Mouse (Mus musculus) limb, embryonic 14.5 days (tissue): Measurements from ENCODE around the gene Ankmy1. TPM values are rescaled to one million over a fixed set of nuclear protein-coding genes. Genes with fewer than 3 reads are reported as not detected.

Experiments used
- ATAC-seq: fragments of 200-750 bp; cut with Nextera tagmentation; 2 replicates; pipeline ENCODE4 v1.8.0; 2017; ENCODE audit warnings: low read depth, moderate number of reproducible peaks, moderate TSS enrichment; ENCODE audit not compliant: low FRiP score
- DNase-seq: peaks from one replicate; pipeline ENCODE4 v3.0.0-alpha.2; 2015; ENCODE audit warnings: low spot score
- H3K27ac ChIP-seq: fragments of 300-500 bp; sonication (generic); replicated peaks from 2 replicates; pipeline ENCODE4 v1.5.1; 2014; ENCODE audit warnings: low read depth, mild to moderate bottlenecking, low read length, moderate library complexity, mixed read lengths
- H3K27me3 ChIP-seq: fragments of 300-500 bp; sonication (generic); 2 replicates; pipeline ENCODE4 v1.6.1; 2014; ENCODE audit warnings: low read length, mixed read lengths; ENCODE audit not compliant: control insufficient read depth, insufficient read depth
- H3K36me3 ChIP-seq: fragments of 300-500 bp; sonication (generic); 2 replicates; pipeline ENCODE4 v1.6.1; 2014; ENCODE audit warnings: mild to moderate bottlenecking, low read length, moderate library complexity, mixed read lengths; ENCODE audit not compliant: control insufficient read depth, insufficient read depth
- H3K4me1 ChIP-seq: fragments of 300-500 bp; sonication (generic); 2 replicates; pipeline ENCODE4 v1.6.1; 2014; ENCODE audit warnings: antibody characterized with exemption, low read length, mixed read lengths; ENCODE audit not compliant: control insufficient read depth, insufficient read depth
- H3K4me2 ChIP-seq: fragments of 300-500 bp; sonication (generic); replicated peaks from 2 replicates; pipeline ENCODE4 v1.6.1; 2014; ENCODE audit warnings: low read depth, mild to moderate bottlenecking, low read length, moderate library complexity; ENCODE audit not compliant: severe bottlenecking
- H3K4me3 ChIP-seq: fragments of 300-500 bp; sonication (generic); replicated peaks from 2 replicates; pipeline ENCODE4 v1.5.1; 2014; ENCODE audit warnings: low read length
- H3K9ac ChIP-seq: fragments of 300-500 bp; sonication (generic); 2 replicates; pipeline ENCODE4 v1.6.1; 2014; ENCODE audit warnings: mild to moderate bottlenecking, low read depth, low read length, moderate library complexity; ENCODE audit not compliant: severe bottlenecking
- H3K9me3 ChIP-seq: fragments of 300-500 bp; sonication (generic); 2 replicates; pipeline ENCODE4 v1.6.1; 2016; ENCODE audit warnings: low read length; ENCODE audit not compliant: control insufficient read depth
- POLR2A ChIP-seq: fragments of 200-500 bp; IDR thresholded peaks from 2 replicates; pipeline ENCODE4 v1.8.0; 2012; ENCODE audit warnings: inconsistent platforms, mild to moderate bottlenecking, moderate library complexity, borderline replicate concordance; ENCODE audit not compliant: insufficient read depth, insufficient read length; ENCODE audit errors: extremely low read depth
- WGBS: fragments of 180-500 bp; shearing (Covaris S2); extraction: QIAGEN DNeasy Blood & Tissue Kit; methylation state at CpG from one replicate; pipeline ENCODE4 v1.1.7; 2014; 5-methylcytosine and 5-hydroxymethylcytosine counted together
- polyA plus RNA-seq, 2 experiments: library from polyadenylated mRNA; depleted of rRNA in 1 of 2; stranded (reverse) in 1 of 2; unstranded in 1 of 2; fragments of >200 nt; fragmentation: Nextera tagmentation in 1 of 2; extraction: Ambion mirVana in 1 of 2; gene quantifications; 2 replicates each; pipeline versions ENCODE4 v1.2.1 to v1.2.3; 2012 to 2014

Ankmy1 gene
- polyA plus RNA-seq, 2 experiments: 0.37 to 0.38 TPM

DNA sequence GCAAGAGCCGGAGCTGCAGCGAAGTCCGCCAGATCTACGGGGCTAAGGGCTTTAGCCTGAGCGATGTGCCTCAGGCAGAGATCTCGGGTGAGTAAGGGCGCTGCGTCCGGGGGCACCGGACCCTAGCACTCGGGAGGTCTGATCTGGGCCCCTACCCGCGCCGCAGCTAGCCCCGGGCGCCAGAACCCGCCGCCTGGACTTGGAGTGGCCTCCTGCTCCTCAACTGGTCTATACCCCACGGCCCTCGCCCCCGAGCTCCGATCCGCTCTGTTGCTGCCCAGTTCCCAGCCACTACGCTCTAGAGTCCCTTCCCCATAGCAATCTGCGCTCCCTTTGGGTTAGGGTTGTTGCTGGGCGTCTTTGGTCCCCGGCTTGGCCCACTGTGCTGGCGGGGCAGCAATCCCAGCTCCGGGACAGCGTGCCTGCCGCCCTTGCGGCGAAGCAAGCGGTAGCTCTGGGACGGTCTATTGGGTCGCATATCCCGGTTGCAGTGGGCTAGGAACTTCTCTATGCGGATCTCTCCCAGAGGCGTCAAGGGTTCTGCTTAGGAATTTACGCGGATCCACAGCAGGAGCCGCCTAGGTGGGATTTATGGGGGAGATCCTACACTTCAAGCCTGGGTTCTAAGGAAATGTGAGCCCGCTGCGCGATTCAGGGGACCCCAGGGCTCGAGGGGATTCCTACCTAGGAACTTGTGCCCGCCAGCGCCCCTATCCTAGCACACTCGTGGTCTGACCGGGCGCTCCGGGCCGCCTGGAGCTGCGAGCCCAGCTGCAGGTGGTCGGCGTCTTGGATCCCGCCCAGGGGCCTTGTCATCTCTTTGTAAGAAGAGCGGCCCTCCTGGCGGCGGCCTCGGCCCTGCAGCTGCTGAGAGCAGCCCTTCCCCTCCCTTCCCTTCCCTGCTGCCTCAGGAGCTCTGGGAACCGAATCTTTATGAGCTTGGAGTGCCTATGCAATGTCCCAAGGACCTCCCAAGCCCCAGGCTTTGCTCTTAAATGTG lies 70.4 kb downstream of the Ankmy1 start:
- peak overlapping the region; percentile 91 for H3K27ac ChIP-seq
- under 1% methylated on average over 51 of the region's 62 CpGs for WGBS
- DNase-seq: peak; percentile 86
- peak overlapping the region; percentile 71 for H3K4me2 ChIP-seq
- peak overlapping the region; percentile 90 for H3K9ac ChIP-seq
- H3K36me3 ChIP-seq: 0 out of 2 replicates have a peak, but pooled peaks cover 6% of the 10 kb centered on the region
- peak; percentile 28; the same call in 1 of the 2 replicates for ATAC-seq
- no peaks in the 10 kb centered on the region for H3K9me3 ChIP-seq
- peak overlapping the region; percentile 90 for H3K4me3 ChIP-seq
- peaks cover 13% of the 10 kb centered on the region for H3K4me1 ChIP-seq
- no peaks in the 10 kb centered on the region for H3K27me3 ChIP-seq
- TF ChIP-seq POLR2A: no peak

- Histone ChIP-seq H3K9me3 (no peaks in the 10 kb centered on the region), H3K27me3 (no peaks in the 10 kb centered on the region), H3K4me1 (peaks cover 13% of the 10 kb centered on the region), H3K27ac (peak within 1 kb of the TSS; percentile 91), H3K4me3 (peak within 1 kb of the TSS; percentile 90), H3K36me3 (0 out of 2 replicates have a peak, but pooled peaks cover 6% of the 10 kb centered on the region), H3K4me2 (peak within 1 kb of the TSS; percentile 71), H3K9ac (peak within 1 kb of the TSS; percentile 90)
- TF ChIP-seq POLR2A: no peak; the same call in 1 of the 2 replicates
- ATAC-seq (peak; percentile 88), DNase-seq (peak; percentile 91)
- WGBS: 0% methylated on average over 34 of the region's 99 CpGs
Observed at GRCm38 (mm10) chr1:92831188-92832001, 71.3 kb downstream of the Ankmy1 start, which contains the start of gene Gpc1. Gene Gpc1 (plus strand): TSS chr1:92831645.

DNA sequence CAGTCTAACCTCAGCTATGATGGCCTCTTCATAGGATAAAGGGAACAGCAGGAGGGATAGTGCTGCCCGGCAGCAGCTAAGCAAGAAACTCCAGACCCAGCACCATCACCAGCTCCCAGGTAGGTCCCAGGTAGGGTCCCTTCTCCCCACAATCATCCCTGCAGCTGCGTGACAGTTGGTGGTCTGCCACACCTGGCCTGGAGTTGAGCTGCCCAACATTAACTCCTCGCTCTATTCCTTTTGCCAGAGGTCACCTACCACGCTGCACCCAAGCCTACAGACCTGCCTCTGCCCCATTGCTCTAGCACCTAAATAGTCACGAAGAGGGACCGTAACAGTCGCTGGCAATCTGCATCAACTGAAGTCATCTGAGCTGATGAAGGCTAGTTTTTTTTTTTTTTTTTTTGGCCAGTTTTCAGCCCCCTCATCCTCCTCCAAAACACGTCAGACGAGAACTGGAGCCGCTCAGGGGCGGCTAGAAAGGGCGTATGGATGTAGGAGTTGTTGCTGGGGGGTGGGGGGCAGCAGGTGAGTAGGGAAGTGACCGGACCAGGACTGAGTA lies 72.0 kb downstream of the Ankmy1 start:
- Histone ChIP-seq H3K4me2 (peak overlapping the region; percentile 71), H3K36me3 (no peaks in the 10 kb centered on the region), H3K4me3 (peak overlapping the region; percentile 90), H3K27ac (peak overlapping the region; percentile 91; the same call in 1 of the 2 replicates), H3K9me3 (no peaks in the 10 kb centered on the region), H3K4me1 (peaks cover 13% of the 10 kb centered on the region), H3K27me3 (no peaks in the 10 kb centered on the region), H3K9ac (peak overlapping the region; percentile 90)
- no peak for TF ChIP-seq POLR2A
- ATAC-seq (no peak), DNase-seq (no peak)
- 5% methylated on average over 13 of the region's 13 CpGs for WGBS

DNA sequence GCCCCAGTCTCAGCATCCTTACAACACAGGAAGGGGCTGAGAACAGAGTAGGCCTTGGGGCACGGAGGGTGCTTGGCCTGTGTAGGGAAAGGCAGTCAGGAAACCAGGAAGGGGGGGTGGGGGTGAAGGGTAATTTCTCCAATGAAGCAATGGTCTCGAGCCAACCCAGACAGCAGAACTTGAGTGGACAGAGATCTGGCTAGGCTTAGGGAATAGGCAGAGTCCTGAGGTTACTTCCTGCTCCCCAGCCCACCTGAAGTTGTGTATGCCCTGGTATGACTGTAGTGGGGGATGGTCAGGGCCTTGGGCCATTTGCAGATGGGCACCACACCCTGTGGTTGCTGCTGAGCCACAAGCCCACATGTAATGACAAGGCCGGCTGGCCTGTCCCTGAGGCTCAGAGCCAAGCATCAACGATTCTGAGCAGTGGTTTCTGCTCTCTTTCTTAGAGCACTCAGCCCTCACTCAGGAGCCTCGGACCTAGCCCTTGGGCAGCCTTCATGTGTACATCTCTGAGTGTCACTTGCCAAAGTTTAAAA lies 86.9 kb downstream of the Ankmy1 start:
- no peak for TF ChIP-seq POLR2A
- H3K4me2 ChIP-seq: no peak overlapping the region
- no peak overlapping the region for H3K9ac ChIP-seq
- 66% methylated on average over 5 of the region's 5 CpGs for WGBS
- H3K36me3 ChIP-seq: no peaks in the 10 kb centered on the region
- no peaks in the 10 kb centered on the region for H3K9me3 ChIP-seq
- H3K27me3 ChIP-seq: no peaks in the 10 kb centered on the region
- peaks cover 11% of the 10 kb centered on the region for H3K4me1 ChIP-seq
- peak overlapping the region; percentile 63 for H3K27ac ChIP-seq
- no peak overlapping the region for H3K4me3 ChIP-seq
- DNase-seq (no peak), ATAC-seq (no peak)
